Mouse (Mus musculus) left cerebral cortex, adult 6 months (tissue): ENCODE measurements around the gene Olfr1053. TPM values are rescaled to one million over a fixed set of nuclear protein-coding genes. Genes with fewer than 3 reads are reported as not detected.

Experiments used
- long read RNA-seq, 2 experiments: library from polyadenylated mRNA; unstranded; transcript quantifications; one replicate each; pipeline ENCODE4 v2.0.0; 2019 to 2020
- polyA plus RNA-seq: library from polyadenylated mRNA; unstranded; fragments of <200 nt; fragmentation: Nextera tagmentation; gene quantifications from 2 replicates; pipeline ENCODE4 v1.2.3, GENCODE M21; 2021

The Olfr1053 gene
- not detected in 2 replicates for polyA plus RNA-seq
- long read RNA-seq, experiment 1, result 0 reads
- long read RNA-seq, experiment 2, result 0 reads

GRCm38 (mm10) chr2:86315184-86315583 lies at the start of gene Olfr1053:
Gene Olfr1053 (minus strand): TSS chr2:86315284.

GRCm38 (mm10) chr2:86362369-86362768 lies 47.3 kb upstream of the Olfr1053 start, which contains the start of gene Olfr1056:
Gene Olfr1056 (minus strand): TSS chr2:86362469.

GRCm38 (mm10) chr2:86350184-86350583 lies 35.1 kb upstream of the Olfr1053 start, which contains the start of gene Olfr1055:
Gene Olfr1055 (minus strand): TSS chr2:86350284.

GRCm38 (mm10) chr2:86335333-86335732 lies 20.2 kb upstream of the Olfr1053 start, which contains the start of gene Olfr1054:
Gene Olfr1054 (minus strand): TSS chr2:86335433.

GRCm38 (mm10) chr2:86292155-86292554 lies 22.9 kb downstream of the Olfr1053 start, which contains the start of gene Olfr1052:
Gene Olfr1052 (plus strand): TSS chr2:86292455.

GRCm38 (mm10) chr2:86278988-86279387 lies 36.1 kb downstream of the Olfr1053 start, which contains the start of gene Olfr1051:
Gene Olfr1051 (minus strand): TSS chr2:86279088.

Other genes starting within 250 kb of the Olfr1053 start
- not detected in 2 replicates for gene Olfr1036, start 241.3 kb downstream of the Olfr1053 start, polyA plus RNA-seq
- not detected in 2 replicates for gene Olfr1037, start 227.9 kb downstream of the Olfr1053 start, polyA plus RNA-seq
- not detected in 2 replicates for gene Olfr1039, start 179.4 kb downstream of the Olfr1053 start, polyA plus RNA-seq
- gene Olfr1040, start 168.6 kb downstream of the Olfr1053 start, polyA plus RNA-seq, result not detected in 2 replicates
- not detected in 2 replicates for gene Olfr1042, start 153.4 kb downstream of the Olfr1053 start, polyA plus RNA-seq
- gene Olfr1043, start 147.8 kb downstream of the Olfr1053 start, polyA plus RNA-seq, result not detected in 2 replicates
- not detected in 2 replicates for gene Olfr1044, start 137.5 kb downstream of the Olfr1053 start, polyA plus RNA-seq
- not detected in 2 replicates for gene Olfr52, start 129.6 kb downstream of the Olfr1053 start, polyA plus RNA-seq
- not detected in 2 replicates for gene Olfr1045, start 112.3 kb downstream of the Olfr1053 start, polyA plus RNA-seq
- gene Olfr1046, start 96.0 kb downstream of the Olfr1053 start, polyA plus RNA-seq, result not detected in 2 replicates
- not detected in 2 replicates for gene Olfr1047, start 83.9 kb downstream of the Olfr1053 start, polyA plus RNA-seq
- gene Olfr1048, start 75.0 kb downstream of the Olfr1053 start, polyA plus RNA-seq, result not detected in 2 replicates
- not detected in 2 replicates for gene Olfr1049, start 57.0 kb downstream of the Olfr1053 start, polyA plus RNA-seq
- gene Olfr1051, start 36.2 kb downstream of the Olfr1053 start, polyA plus RNA-seq, result not detected in 2 replicates
- gene Olfr1052, start 22.8 kb downstream of the Olfr1053 start, polyA plus RNA-seq, result not detected in 2 replicates
- gene Olfr1054, start 20.1 kb upstream of the Olfr1053 start, polyA plus RNA-seq, result not detected in 2 replicates
- gene Olfr1055, start 35.0 kb upstream of the Olfr1053 start, polyA plus RNA-seq, result not detected in 2 replicates
- gene Olfr1056, start 47.2 kb upstream of the Olfr1053 start, polyA plus RNA-seq, result not detected in 2 replicates
- not detected in 2 replicates for gene Olfr1057, start 63.1 kb upstream of the Olfr1053 start, polyA plus RNA-seq
- gene Olfr1058, start 73.3 kb upstream of the Olfr1053 start, polyA plus RNA-seq, result not detected in 2 replicates
- not detected in 2 replicates for gene Olfr1061, start 98.8 kb upstream of the Olfr1053 start, polyA plus RNA-seq
- not detected in 2 replicates for gene Olfr1062, start 111.5 kb upstream of the Olfr1053 start, polyA plus RNA-seq
- not detected in 2 replicates for gene Olfr1065, start 135.3 kb upstream of the Olfr1053 start, polyA plus RNA-seq
- gene Olfr1066, start 141.0 kb upstream of the Olfr1053 start, polyA plus RNA-seq, result not detected in 2 replicates
- not detected in 2 replicates for gene Olfr228, start 172.1 kb upstream of the Olfr1053 start, polyA plus RNA-seq
- not detected in 2 replicates for gene Olfr1076, start 193.2 kb upstream of the Olfr1053 start, polyA plus RNA-seq
- not detected in 2 replicates for gene Olfr1079, start 227.2 kb upstream of the Olfr1053 start, polyA plus RNA-seq
- gene Olfr1080, start 243.0 kb upstream of the Olfr1053 start, polyA plus RNA-seq, result not detected in 2 replicates